Comparison of ENCODE assay signal across 18 mouse cellular contexts in genomic region chr9:14598157-14598556, GRCm38 (mm10). TPM values are rescaled to one million over a fixed set of nuclear protein-coding genes. Genes with fewer than 3 reads are reported as not detected.
DNase-seq lines count a peak whose midpoint lies in the region; ATAC-seq and TF ChIP-seq lines count a peak whose summit lies in the region.
"Had no signal": no experiment of that assay in that cellular context is flagged by ENCODE, and none has a peak within 500 bp of the region (broad histone marks: within the 10 kb centered on the region; RNA-seq: fewer than 3 reads in every experiment).

No protein-coding gene starts in this region.

- H3K36me3 ChIP-seq in midbrain, embryonic 11.5 days (ENCODE audit: control insufficient read depth, insufficient read depth, low read length) = peaks cover 9% of the 10 kb centered on the region; the same call in 1 of the 2 replicates
- peaks cover 65% of the 10 kb centered on the region for H3K36me3 ChIP-seq in midbrain, embryonic 10.5 days

- DNase-seq in gastrocnemius, adult 2 months = no peak
- DNase-seq in gastrocnemius, postnatal 25 days = no peak
- peak; percentile 14 for DNase-seq in midbrain, embryonic 11.5 days (ENCODE audit: low spot score, missing footprints)
- DNase-seq in midbrain, embryonic 10.5 days (ENCODE audit: low spot score) = no peak
- no peak for DNase-seq in left cerebral cortex, postnatal 14 days (ENCODE audit: low spot score in 2 of 2)
- DNase-seq: adrenal gland, adult 8-10 months; adrenal gland, postnatal 14 days; adrenal gland, postnatal 36 days; cerebellum, adult 11-12 months; cerebellum, adult 2 months; cerebellum, adult 9-10 months; cerebellum, postnatal 10 days; cerebellum, postnatal 25 days; forebrain, postnatal 0 days had no signal

- H3K9me3 ChIP-seq in midbrain, embryonic 11.5 days (ENCODE audit: control insufficient read depth, low read length) = no peaks in the 10 kb centered on the region
- H3K9me3 ChIP-seq in midbrain, embryonic 10.5 days (replicated peaks) = no peaks in the 10 kb centered on the region
- H3K9me3 ChIP-seq: forebrain, embryonic 13.5 days; forebrain, embryonic 15.5 days had no signal

- intact Hi-C loops in gastrocnemius, adult 2 months (cut with DNase I) = loop anchor here (5.0 kb wide), 1 partner anchor 64 kb away; no protein-coding TSS in a partner anchor
- intact Hi-C loops in left cerebral cortex, postnatal 14 days (cut with DNase I) = no loop called here

- H3K27me3 ChIP-seq in midbrain, embryonic 11.5 days (ENCODE audit: control insufficient read depth, insufficient read depth, low read length) = no peaks in the 10 kb centered on the region
- H3K27me3 ChIP-seq in midbrain, embryonic 10.5 days (ENCODE audit: low read depth, poor library complexity, severe bottlenecking) = no peaks in the 10 kb centered on the region
- H3K27me3 ChIP-seq: forebrain, embryonic 13.5 days; forebrain, embryonic 15.5 days; Patski had no signal

- H3K4me2 ChIP-seq in midbrain, embryonic 11.5 days = no peak overlapping the region
- H3K4me2 ChIP-seq: forebrain, embryonic 13.5 days; forebrain, embryonic 15.5 days had no signal

- WGBS in midbrain, embryonic 11.5 days = 92% methylated on average over 2 of the region's 2 CpGs
- WGBS in midbrain, embryonic 10.5 days = 87% methylated on average over 2 of the region's 2 CpGs

- H3K4me1 ChIP-seq in midbrain, embryonic 11.5 days (ENCODE audit: control insufficient read depth, insufficient read depth, low read length) = no peaks in the 10 kb centered on the region
- no peaks in the 10 kb centered on the region for H3K4me1 ChIP-seq in midbrain, embryonic 10.5 days
- H3K4me1 ChIP-seq: forebrain, embryonic 13.5 days had no signal

- H3K27ac ChIP-seq in gastrocnemius, adult 2 months = peak overlapping the region; percentile 63
- H3K27ac ChIP-seq in midbrain, embryonic 11.5 days (ENCODE audit: low read depth, low read length) = no peak overlapping the region
- H3K27ac ChIP-seq in midbrain, embryonic 10.5 days (replicated peaks) = no peak overlapping the region
- H3K27ac ChIP-seq: forebrain, embryonic 13.5 days; forebrain, embryonic 15.5 days had no signal

- H3K9ac ChIP-seq in midbrain, embryonic 11.5 days (ENCODE audit: low read length) = no peak overlapping the region
- H3K9ac ChIP-seq: forebrain, embryonic 13.5 days; forebrain, embryonic 15.5 days; forebrain, postnatal 0 days had no signal

- no peak for TF ChIP-seq CTCF in gastrocnemius, adult 2 months (IDR thresholded peaks at IDR 0.05)

- no peak overlapping the region for H3K4me3 ChIP-seq in gastrocnemius, adult 2 months
- no peak overlapping the region for H3K4me3 ChIP-seq in midbrain, embryonic 11.5 days (ENCODE audit: low read depth, low read length)
- no peak overlapping the region for H3K4me3 ChIP-seq in midbrain, embryonic 10.5 days
- H3K4me3 ChIP-seq: forebrain, embryonic 13.5 days; forebrain, embryonic 15.5 days had no signal

- no peak for ATAC-seq in midbrain, embryonic 11.5 days (ENCODE audit: low FRiP score)
- ATAC-seq: activated CD4-positive, CD25-positive, alpha-beta regulatory T cell, adult 4 months; forebrain, embryonic 13.5 days; forebrain, embryonic 15.5 days; forebrain, postnatal 0 days; Patski had no signal

RNA-seq across cellular contexts. Expression of gene Amotl1, which starts 46.7 kb away (rescaled TPM):
- total RNA-seq in gastrocnemius, adult 2 months (2021) = 100 to 1,000 TPM; 397 to 399 TPM
- 100 to 1,000 TPM; 221 to 341 TPM for total RNA-seq in gastrocnemius, postnatal 25 days (2021)
- polyA plus RNA-seq in midbrain, embryonic 11.5 days (2014; fragmentation: Nextera tagmentation; extraction: Ambion mirVana) = 14.8 and 15.2 TPM in 2 replicates
- polyA plus RNA-seq in midbrain, embryonic 10.5 days (2016; fragmentation: Nextera tagmentation; extraction: Ambion mirVana) = 14.7 and 14.9 TPM in 2 replicates
- 10 to 100 TPM; 12.9 to 15.8 TPM for total RNA-seq in left cerebral cortex, postnatal 14 days (2021)

Comparison
In these comparisons a context has a peak if more than half of its experiments do, and no peak if none do; other contexts are left out.
1. RNA of gene Amotl1, which starts 46.7 kb away (total RNA-seq): 397 to 399 TPM in gastrocnemius, adult 2 months and 221 to 341 TPM in gastrocnemius, postnatal 25 days; 12.9 to 15.8 TPM in left cerebral cortex, postnatal 14 days; every median in the first group is over 10 times any median in the second.